Mouse (Mus musculus) gastrocnemius, postnatal 4 days (tissue): ENCODE data around the gene Usp31. TPM values are rescaled to one million over a fixed set of nuclear protein-coding genes. Genes with fewer than 3 reads are reported as not detected.

ENCODE experiments used
- DNase-seq, 2 experiments: peaks; one replicate each; pipeline ENCODE4 v3.0.0; 2021 to 2022; ENCODE audit warnings: low spot score in 2 of 2, mixed read lengths in 2 of 2
- long read RNA-seq, 2 experiments: library from polyadenylated mRNA; stranded (forward); transcript quantifications; one replicate each; pipeline ENCODE4 v2.0.0; 2021
- total RNA-seq, 2 experiments: library from RNA; stranded (reverse); gene quantifications; 2 replicates each; pipeline ENCODE4 v1.2.3; 2021

Gene Usp31
- 1 to 10 TPM; 7.2 TPM for total RNA-seq
- long read RNA-seq, experiment 1, partial matches to known transcripts, result 0 of 1 reads
- long read RNA-seq, experiment 1, other reads (novel, unspliced or antisense), result 1 of 1 reads
- long read RNA-seq, experiment 2, full-length matches to known transcripts, result 1 of 5 reads
- long read RNA-seq, experiment 2, partial matches to known transcripts, result 2 of 5 reads
- long read RNA-seq, experiment 2, other reads (novel, unspliced or antisense), result 2 of 5 reads

DNA sequence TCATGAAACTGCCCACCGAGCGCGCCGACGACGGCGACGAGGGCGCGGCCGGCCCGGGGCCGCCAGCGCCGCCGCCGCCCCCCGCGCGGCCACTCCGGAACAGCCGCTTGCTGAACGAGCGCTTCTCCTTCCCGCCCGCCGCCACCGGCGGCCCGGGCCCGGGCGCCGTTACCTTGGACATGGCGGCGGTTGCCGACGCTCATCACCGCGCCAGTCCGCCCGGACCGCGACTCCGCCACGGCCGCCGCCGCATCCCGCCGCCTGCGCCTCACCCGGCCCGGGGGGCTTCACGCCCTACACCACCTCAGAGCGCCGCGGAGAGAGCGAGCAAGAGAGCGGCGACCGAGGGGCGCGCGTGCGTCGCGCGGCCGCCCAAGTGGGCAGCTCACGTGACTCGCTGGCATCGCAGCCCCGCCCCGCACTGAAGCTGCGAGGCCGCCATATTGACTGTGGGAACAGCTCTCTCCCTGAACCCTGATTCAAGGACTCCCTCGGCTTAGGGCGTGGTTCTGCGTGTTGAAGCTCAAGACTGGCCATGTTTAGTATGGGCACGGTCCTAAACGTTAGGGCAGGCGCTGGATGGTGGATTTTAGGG is at the start of gene Usp31:
Gene Usp31 (minus strand): TSS at position 181 of the 595 bp plus-strand sequence.
- peak; percentile 77 to 91 for DNase-seq

- DNase-seq, result no peak
Measured at GRCm38 (mm10) chr7:121754748-121755147, 47.7 kb upstream of the Usp31 start.

- no peak for DNase-seq
Measured at GRCm38 (mm10) chr7:121750244-121750643, 43.2 kb upstream of the Usp31 start.

- DNase-seq, result no peak
Measured at GRCm38 (mm10) chr7:121737511-121738415, 30.7 kb upstream of the Usp31 start.

GRCm38 (mm10) chr7:121734171-121734831 is 27.2 kb upstream of the Usp31 start, which contains the start of gene Scnn1g:
TSS of gene Scnn1g (plus strand) at chr7:121734479.
- peak; percentile 44 to 79 for DNase-seq

- peak in 1 of 2 experiments; percentile 54 for DNase-seq
Measured at GRCm38 (mm10) chr7:121730225-121730624, 23.2 kb upstream of the Usp31 start.

DNA sequence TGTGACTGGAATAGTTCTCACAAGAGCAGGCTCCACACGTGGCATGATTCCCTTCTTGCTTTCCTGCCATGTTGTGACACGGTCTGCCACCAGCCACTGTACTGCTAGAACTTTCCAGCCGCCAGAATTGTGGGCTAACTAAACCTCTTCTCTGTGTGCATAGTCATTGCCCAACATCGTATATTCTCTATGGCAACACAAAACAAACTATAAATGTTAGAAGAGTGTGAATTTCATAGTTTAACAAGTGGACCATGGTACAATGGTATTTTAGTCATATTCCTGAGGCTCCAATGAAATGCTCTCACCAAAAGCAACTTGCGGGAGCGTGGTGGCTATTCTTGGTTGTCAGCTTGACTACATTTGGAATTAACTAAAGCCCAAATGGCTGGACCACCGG is 10.0 kb upstream of the Usp31 start:
- no peak for DNase-seq

DNA sequence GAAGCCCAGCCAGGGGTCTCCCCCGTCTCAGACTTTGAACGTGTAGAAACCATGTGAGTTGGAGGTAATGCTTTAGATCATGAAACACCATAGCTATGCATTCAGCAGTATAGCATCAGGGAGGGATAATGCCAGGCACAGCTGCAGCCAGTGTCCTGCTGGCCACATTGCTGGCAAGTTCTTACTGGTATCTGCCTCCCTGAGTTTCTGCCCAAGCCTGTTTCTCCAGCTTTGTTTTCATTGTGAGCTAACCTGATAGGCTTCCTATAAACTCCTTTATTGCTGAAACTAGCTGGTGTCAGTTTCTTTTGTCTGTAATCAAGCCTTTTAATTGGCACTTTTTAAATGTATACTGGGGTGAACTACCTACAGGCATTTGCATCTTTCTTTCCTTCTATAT is 4.1 kb upstream of the Usp31 start:
- no peak for DNase-seq

DNA sequence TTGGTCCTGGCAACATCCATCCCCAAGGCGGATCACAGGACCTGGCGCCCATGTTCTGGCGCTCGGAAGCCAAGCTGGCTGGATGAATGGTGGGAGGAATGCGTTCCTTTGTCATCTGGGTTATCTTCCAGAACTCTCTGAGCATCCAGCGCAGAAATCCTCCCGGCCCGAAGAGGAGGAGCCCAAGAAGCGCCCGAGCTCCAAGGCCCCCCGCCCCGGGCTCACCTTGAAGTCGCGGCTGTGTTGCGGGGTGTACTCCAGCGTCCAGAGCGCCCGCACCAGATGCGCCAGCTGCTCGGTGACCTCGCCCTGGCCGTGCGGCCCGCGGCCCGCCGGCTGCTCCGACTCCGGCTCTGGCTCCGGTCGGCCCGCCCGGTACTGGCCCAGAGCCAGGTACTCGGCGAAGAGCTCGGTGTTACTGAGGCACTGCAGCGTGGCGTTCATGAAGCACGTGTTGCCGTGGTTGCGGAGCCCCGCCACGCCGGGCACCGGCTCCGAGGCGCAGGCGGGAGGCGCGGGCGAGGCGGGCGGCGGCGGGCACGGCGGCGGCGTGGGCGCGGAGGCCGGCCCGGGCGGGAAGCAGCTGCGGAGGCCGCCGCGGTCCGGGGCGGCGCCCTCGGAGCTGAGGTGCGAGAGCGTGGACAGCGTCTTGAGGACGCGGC is 511 bp downstream of the Usp31 start:
- peak; percentile 37 to 43 for DNase-seq

- DNase-seq, result no peak
Measured at GRCm38 (mm10) chr7:121705051-121705450, 2.0 kb downstream of the Usp31 start.

GRCm38 (mm10) chr7:121701983-121702382 is 5.1 kb downstream of the Usp31 start:
- DNase-seq, result no peak

- DNase-seq, result no peak
Measured at GRCm38 (mm10) chr7:121700480-121700879, 6.6 kb downstream of the Usp31 start.

DNA sequence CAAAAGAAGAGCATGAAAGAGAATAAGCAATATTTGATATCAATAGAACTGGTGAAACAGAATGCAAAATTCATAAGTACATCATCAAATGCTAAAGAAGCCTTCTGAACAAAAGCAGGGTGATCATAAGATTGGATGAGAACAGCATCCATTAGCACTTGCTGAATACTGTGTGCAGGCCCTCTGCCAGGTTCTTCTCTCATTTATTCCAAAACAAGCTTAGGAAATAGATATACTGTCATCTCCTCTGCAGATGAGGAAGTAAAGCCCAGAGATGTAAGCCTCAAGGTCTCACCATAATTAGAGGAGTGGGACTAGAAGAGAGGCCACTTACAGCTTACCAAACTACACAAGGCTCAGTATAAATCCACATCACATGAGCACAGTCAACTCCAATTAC is 7.8 kb downstream of the Usp31 start:
- no peak for DNase-seq

- no peak for DNase-seq
Measured at GRCm38 (mm10) chr7:121697574-121697973, 9.5 kb downstream of the Usp31 start.

DNA sequence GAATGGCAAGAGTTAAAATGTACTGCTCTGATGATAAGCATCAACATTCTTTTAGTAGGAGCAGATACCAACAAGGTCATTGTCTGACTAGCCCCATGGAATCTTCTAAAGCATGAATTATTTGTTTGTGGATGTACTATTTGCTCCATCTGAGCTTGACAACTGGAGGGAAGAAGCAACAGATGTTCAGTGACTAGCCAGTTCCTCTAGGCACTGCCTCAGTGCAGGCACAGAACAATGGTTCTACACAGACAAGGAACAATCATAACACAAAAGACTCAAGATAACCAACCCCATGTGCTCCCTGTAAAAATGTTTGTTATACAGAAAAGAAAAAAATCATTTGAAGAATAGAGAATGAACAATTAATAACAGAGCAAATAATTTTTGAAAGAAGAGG is 9.9 kb downstream of the Usp31 start:
- DNase-seq, result no peak

- no peak for DNase-seq
Measured at GRCm38 (mm10) chr7:121691803-121692202, 15.2 kb downstream of the Usp31 start.

GRCm38 (mm10) chr7:121689338-121689737 is 17.7 kb downstream of the Usp31 start:
- DNase-seq, result no peak

GRCm38 (mm10) chr7:121685140-121685984 is 21.7 kb downstream of the Usp31 start:
- no peak for DNase-seq

GRCm38 (mm10) chr7:121681191-121681590 is 25.9 kb downstream of the Usp31 start:
- no peak for DNase-seq
